Mouse (Mus musculus) embryonic facial prominence, embryonic 11.5 days (tissue): Measurements from ENCODE around the gene Tprn. TPM values are rescaled to one million over a fixed set of nuclear protein-coding genes. Genes with fewer than 3 reads are reported as not detected.

Experiments
- ATAC-seq: fragments of 200-750 bp; cut with Nextera tagmentation; replicated peaks from 2 replicates; pipeline ENCODE4 v1.8.0; 2017; ENCODE audit warnings: low read depth; ENCODE audit not compliant: insufficient number of reproducible peaks, low FRiP score, low TSS enrichment
- DNase-seq: peaks from one replicate; pipeline ENCODE4 v3.0.0-alpha.2; 2015; ENCODE audit warnings: low spot score
- H3K27ac ChIP-seq: fragments of 300-500 bp; sonication (generic); replicated peaks from 2 replicates; pipeline ENCODE4 v1.5.1; 2014; ENCODE audit warnings: mild to moderate bottlenecking, low read depth, low read length, control low read depth
- H3K27me3 ChIP-seq: fragments of 300-500 bp; sonication (generic); 2 replicates; pipeline ENCODE4 v1.6.1; 2014; ENCODE audit warnings: mild to moderate bottlenecking, low read length, moderate library complexity, mixed read lengths; ENCODE audit not compliant: control insufficient read depth, insufficient read depth
- H3K36me3 ChIP-seq: fragments of 300-500 bp; sonication (generic); replicated peaks from 2 replicates; pipeline ENCODE4 v1.6.1; 2014; ENCODE audit warnings: low read depth, mild to moderate bottlenecking, low read length, moderate library complexity, mixed read lengths; ENCODE audit not compliant: control insufficient read depth, insufficient read depth
- H3K4me1 ChIP-seq: fragments of 300-500 bp; sonication (generic); 2 replicates; pipeline ENCODE4 v1.6.1; 2014; ENCODE audit warnings: low read length, mixed read lengths; ENCODE audit not compliant: control insufficient read depth, insufficient read depth
- H3K4me2 ChIP-seq: fragments of 300-500 bp; sonication (generic); 2 replicates; pipeline ENCODE4 v1.6.1; 2014; ENCODE audit warnings: low read depth, mild to moderate bottlenecking, control low read depth, low read length, moderate library complexity
- H3K4me3 ChIP-seq: fragments of 300-500 bp; sonication (generic); 2 replicates; pipeline ENCODE4 v1.5.1; 2014; ENCODE audit warnings: low read depth, low read length, control low read depth
- H3K9ac ChIP-seq: fragments of 300-500 bp; sonication (generic); replicated peaks from 2 replicates; pipeline ENCODE4 v1.6.1; 2014; ENCODE audit warnings: mild to moderate bottlenecking, control low read depth, low read length
- H3K9me3 ChIP-seq: fragments of 300-500 bp; sonication (generic); replicated peaks from 2 replicates; pipeline ENCODE4 v1.6.1; 2016; ENCODE audit warnings: mild to moderate bottlenecking, low read length, inconsistent platforms, mixed read lengths; ENCODE audit not compliant: control insufficient read depth
- WGBS: fragments of 180-500 bp; shearing (Covaris S2); extraction: QIAGEN DNeasy Blood & Tissue Kit; methylation state at CpG from one replicate; pipeline ENCODE4 v1.1.7; 2014; 5-methylcytosine and 5-hydroxymethylcytosine counted together
- polyA plus RNA-seq: library from polyadenylated mRNA; unstranded; fragments of >200 nt; fragmentation: Nextera tagmentation; extraction: Ambion mirVana; gene quantifications from 2 replicates; pipeline ENCODE4 v1.2.1, GENCODE M21; 2014

Gene Tprn
- polyA plus RNA-seq, 1 experiment from 2014 or later, result 4.3 TPM

DNA sequence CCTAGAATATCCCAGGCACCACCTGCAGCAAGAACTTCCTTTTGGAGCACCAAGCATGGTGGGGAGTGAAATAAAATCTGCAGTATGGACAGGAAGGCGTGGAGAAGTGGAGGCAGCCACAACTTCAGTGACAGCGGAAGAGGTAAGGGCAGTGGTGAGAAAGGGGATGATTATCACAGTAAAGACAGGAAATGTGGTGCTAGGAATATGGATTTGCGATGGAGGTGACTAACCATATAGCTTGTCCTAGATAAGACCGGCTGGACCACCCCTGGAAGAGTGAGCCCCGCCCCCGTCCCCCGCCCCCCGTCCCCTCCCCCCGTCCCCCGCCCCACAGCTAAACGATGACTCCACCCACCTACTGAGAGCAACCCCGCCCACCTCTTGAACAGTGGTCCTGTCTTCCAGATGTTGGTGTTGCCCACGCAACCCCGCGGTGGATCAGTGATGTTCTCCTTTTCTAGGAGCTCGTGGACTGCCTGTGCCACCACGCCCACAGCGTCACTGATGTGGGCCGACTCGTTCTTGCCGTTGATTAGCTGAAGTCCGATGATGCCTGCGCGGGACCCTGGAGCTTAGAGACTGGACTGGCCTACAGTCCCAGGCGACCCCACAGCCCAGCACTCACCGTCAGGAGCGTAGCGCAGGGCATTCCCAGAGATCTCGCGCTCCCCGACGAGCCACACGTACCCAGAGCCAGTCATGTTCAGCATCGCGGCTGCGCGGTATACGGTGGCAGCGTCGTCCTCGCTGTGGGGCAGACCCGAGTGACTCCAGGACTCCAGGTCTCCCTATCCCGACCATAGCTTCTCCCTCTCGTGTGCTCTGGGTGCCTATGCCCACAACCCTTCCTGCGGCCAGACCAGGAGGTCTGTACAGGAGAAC, 42.5 kb downstream of the Tprn start:
- no peak overlapping the region for H3K27ac ChIP-seq
- H3K4me1 ChIP-seq, result no peaks in the 10 kb centered on the region
- no peaks in the 10 kb centered on the region for H3K9me3 ChIP-seq
- peaks cover 16% of the 10 kb centered on the region for H3K27me3 ChIP-seq
- 3% methylated on average over 38 of the region's 45 CpGs for WGBS
- peak overlapping the region; percentile 38 for H3K4me3 ChIP-seq
- peak overlapping the region; percentile 68 for H3K4me2 ChIP-seq
- DNase-seq, result peak; percentile 71
- no peaks in the 10 kb centered on the region for H3K36me3 ChIP-seq
- H3K9ac ChIP-seq, result peak overlapping the region; percentile 22
- peak; percentile 87 for ATAC-seq

DNA sequence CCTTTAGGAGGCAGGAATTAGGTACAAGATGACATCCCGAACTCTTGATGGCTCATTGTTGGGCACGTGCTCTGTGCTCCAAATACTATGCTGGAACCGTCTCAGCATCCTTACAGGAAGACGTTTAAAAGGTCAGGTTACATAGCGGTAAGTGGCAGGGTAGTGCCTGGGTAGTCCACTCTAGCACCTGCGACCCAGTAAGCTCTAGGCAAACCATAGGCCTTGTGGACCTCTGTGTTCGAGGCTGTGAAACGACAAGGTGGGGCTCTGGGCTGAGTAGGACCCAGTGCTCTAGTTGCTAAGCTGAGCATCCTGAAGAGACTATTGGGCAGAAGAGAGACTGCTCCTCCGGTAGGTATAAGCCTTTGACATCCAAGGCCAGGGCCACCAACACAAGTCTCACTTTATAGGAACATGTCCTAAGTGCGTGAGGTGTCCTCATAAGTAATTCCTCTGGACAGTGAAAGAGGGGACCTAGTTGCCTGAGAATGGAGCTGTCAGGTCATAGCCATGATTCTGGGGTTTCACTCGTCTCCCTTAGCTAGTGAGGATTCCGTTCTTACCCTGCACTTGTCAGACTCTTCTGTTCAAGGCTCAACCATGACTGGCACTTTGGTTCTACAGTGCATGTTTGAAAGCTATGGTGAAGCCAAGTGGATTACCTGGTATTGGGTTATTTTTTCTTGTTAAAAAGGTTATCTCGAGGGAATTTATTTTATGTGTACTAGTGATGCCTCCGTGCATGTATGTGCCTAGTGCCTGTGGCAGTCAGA, 43.4 kb downstream of the Tprn start:
- H3K4me2 ChIP-seq, result peak overlapping the region; percentile 68
- no peak overlapping the region; the same call in 1 of the 2 replicates for H3K9ac ChIP-seq
- no peaks in the 10 kb centered on the region for H3K36me3 ChIP-seq
- H3K27me3 ChIP-seq, result peaks cover 23% of the 10 kb centered on the region
- H3K4me1 ChIP-seq, result no peaks in the 10 kb centered on the region
- H3K4me3 ChIP-seq, result peak overlapping the region; percentile 38
- no peaks in the 10 kb centered on the region for H3K9me3 ChIP-seq
- WGBS, result 47% methylated on average over 14 of the region's 14 CpGs
- DNase-seq (no peak), ATAC-seq (no peak)
- H3K27ac ChIP-seq, result no peak overlapping the region

DNA sequence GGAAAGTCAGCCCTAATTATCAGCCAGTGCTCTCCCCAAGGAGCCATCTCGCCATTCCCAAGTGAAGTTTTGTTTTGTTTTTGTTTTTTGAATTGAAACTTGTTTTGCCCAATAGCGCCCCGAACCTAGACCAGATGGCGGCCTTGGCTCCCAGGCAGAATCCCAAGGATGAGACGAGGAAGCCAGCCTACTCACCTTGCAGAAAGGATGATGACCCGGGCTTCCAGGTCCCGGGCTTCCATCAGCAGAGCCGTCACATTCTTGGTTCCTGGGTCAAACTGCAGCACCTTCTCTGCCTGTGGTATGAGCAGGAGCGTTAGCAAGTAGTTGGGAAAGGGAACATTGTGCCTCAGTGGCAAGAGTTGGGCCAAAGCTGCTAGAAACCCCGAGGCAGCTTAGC, 47.8 kb downstream of the Tprn start:
- Histone ChIP-seq H3K27me3 (peaks cover 49% of the 10 kb centered on the region), H3K36me3 (no peaks in the 10 kb centered on the region), H3K4me2 (no peak overlapping the region), H3K4me3 (no peak overlapping the region), H3K9ac (no peak overlapping the region), H3K9me3 (no peaks in the 10 kb centered on the region), H3K4me1 (no peaks in the 10 kb centered on the region), H3K27ac (no peak overlapping the region)
- DNase-seq, result no peak
- ATAC-seq, result no peak
- WGBS, result 51% methylated on average over 10 of the region's 10 CpGs

DNA sequence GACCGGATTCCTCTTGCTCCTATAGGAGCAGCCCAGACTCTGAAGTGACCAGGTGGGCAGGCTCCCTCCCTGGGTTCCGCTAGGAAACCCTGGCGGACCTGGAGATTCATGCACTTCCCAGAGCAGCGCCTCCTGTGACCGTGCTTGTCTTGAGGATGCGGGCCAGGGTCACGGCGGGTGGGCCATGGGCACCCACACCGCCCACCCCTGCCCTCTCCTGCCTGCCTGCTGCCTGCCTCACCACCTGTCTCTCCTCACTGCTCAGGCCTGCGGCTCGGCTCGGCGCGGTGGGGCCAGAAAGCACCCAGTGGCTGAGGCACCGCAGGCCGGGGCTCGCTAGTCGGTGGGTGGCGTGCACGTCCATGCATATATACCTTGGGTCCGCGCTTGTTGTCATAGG, 48.6 kb downstream of the Tprn start:
- DNase-seq (no peak), ATAC-seq (no peak)
- no peak overlapping the region for H3K4me2 ChIP-seq
- H3K9ac ChIP-seq, result no peak overlapping the region
- no peaks in the 10 kb centered on the region for H3K9me3 ChIP-seq
- 2% methylated on average over 22 of the region's 22 CpGs for WGBS
- H3K27ac ChIP-seq, result no peak overlapping the region
- H3K27me3 ChIP-seq, result peaks cover 45% of the 10 kb centered on the region
- H3K4me3 ChIP-seq, result no peak overlapping the region
- no peaks in the 10 kb centered on the region for H3K4me1 ChIP-seq
- H3K36me3 ChIP-seq, result no peaks in the 10 kb centered on the region

DNA sequence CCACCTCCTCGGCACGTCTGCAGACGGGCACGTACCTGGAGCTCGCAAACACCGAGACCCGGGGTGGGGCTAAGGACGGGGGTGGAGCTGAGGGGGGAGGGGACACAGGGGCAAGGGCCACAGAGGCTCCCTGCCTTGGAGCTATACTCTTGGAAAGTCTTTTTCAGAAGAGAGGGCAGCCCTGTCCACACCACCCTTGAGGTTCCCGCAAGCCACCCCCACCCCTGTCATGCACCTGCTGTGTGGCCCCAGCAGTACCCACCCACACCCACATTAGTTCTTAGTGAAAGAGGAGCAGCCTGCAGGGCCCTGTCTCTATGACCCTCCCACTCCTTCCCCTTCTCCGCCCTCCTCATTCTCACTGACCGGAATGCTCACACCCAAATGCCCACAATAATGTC, 49.1 kb downstream of the Tprn start:
- H3K4me1 ChIP-seq, result no peaks in the 10 kb centered on the region
- no peak overlapping the region for H3K27ac ChIP-seq
- no peaks in the 10 kb centered on the region for H3K36me3 ChIP-seq
- H3K4me2 ChIP-seq, result no peak overlapping the region
- no peak overlapping the region for H3K9ac ChIP-seq
- H3K4me3 ChIP-seq, result no peak overlapping the region
- DNase-seq (no peak), ATAC-seq (no peak; the same call in 1 of the 2 replicates)
- WGBS, result 7% methylated on average over 11 of the region's 11 CpGs
- H3K27me3 ChIP-seq, result peaks cover 41% of the 10 kb centered on the region
- H3K9me3 ChIP-seq, result no peaks in the 10 kb centered on the region

DNA sequence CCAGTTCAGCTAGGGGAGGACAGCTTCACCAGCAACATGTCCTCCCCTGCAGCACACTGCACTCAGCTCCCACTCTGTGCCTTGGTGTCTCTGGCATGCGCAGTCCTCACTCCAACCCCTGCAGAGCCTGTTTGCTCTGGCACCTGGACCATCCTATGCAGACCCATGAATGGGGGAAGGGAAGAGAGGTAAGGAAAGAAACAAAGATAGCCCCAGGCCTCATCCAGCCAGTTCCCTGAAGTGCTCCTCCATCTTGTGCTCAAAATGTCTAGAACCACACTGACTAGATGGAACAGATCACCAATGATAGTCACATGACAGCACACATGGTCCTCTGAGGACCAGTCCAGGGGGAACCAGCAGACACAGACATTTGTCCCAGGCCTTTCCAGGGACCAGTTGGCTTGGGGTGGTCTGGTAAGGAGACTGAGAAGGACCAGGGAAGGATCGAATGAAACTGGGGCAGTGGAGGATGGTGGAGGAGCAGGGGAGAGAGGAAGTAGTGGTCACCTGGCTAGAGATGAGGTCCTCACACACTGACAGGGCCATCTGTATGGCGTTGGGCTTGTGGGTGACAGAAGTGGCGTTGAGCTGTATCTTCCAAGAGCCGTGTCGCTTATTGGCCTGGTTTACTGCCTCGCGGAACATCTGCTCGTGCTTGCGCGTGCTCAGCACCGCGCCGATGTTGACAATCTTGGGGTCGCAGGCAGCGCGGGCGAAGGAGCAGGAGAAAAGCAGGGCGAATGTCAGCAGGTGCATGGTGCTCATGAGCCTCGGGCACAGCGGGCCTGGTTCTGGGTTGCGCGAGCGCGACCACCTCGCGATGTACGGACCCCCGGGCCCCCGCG, 55.9 kb downstream of the Tprn start:
- Histone ChIP-seq H3K27ac (no peak overlapping the region), H3K9me3 (no peaks in the 10 kb centered on the region), H3K4me1 (no peaks in the 10 kb centered on the region), H3K27me3 (peaks cover 24% of the 10 kb centered on the region), H3K9ac (no peak overlapping the region), H3K4me2 (peak overlapping the region; percentile 57), H3K4me3 (peak overlapping the region; percentile 28), H3K36me3 (no peaks in the 10 kb centered on the region)
- 7% methylated on average over 31 of the region's 31 CpGs for WGBS
- ATAC-seq (peak; percentile 29; the same call in 1 of the 2 replicates), DNase-seq (no peak)

DNA sequence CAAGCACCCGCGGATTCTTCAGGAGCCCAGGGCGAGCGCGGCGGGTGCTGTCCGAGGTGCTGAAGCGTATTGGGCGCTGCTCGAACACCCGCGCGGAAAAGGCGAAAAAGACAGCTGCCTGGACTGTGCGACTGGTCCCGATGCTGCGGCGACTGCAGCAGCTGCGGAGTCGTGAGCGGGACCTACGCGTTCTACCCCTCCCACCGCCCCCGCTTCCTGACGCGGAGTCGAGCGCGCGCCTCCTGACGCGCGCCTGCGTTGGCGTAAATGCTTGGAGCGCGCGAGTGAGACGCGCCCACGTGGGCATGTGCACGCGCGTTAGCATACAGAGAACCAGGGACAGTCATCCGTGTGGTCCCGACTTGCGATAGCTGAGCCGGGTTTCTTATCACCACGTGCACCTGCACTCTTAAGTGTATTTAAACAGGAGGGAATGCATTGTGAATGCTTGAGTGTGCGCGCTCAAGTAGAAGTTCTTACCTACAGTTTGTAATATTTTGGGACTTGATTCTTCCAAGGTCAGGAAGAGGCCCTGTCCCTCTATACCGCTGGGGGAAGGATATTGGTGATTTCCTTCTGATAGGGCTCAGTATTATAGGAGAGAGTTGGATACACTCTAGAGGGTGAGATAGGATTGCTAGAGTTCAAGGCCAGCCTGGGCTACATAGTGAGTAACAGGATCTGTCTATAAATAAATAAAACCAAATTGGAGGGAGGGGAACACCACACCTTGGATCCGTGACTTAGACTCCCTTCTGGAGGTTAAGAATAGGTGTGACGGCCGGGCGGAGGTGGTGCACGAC, 56.8 kb downstream of the Tprn start, which contains the start of gene Grin1:
Gene Grin1 (minus strand): TSS at position 217 of the 803 bp plus-strand sequence.
- 10% methylated on average over 55 of the region's 58 CpGs for WGBS
- Histone ChIP-seq H3K9ac (no peak within 1 kb of the TSS), H3K27ac (no peak within 1 kb of the TSS), H3K9me3 (no peaks in the 10 kb centered on the region), H3K4me2 (peak within 1 kb of the TSS; percentile 57), H3K4me1 (no peaks in the 10 kb centered on the region), H3K36me3 (no peaks in the 10 kb centered on the region), H3K4me3 (peak within 1 kb of the TSS; percentile 28), H3K27me3 (peaks cover 22% of the 10 kb centered on the region)
- ATAC-seq (0 out of 2 replicates have a peak, but pooled peaks have one; percentile 65), DNase-seq (peak; percentile 85)
